Mouse (Mus musculus) R1 (cell line): ENCODE results near the gene Spon2.

ENCODE experiments used
- DNase-seq: peaks from one replicate; pipeline ENCODE4 v3.0.0-alpha.2; 2018; ENCODE audit warnings: low read depth, low spot score

Spon2 gene

GRCm38 (mm10) chr5:33217663-33218062 is 592 bp downstream of the Spon2 start:
- no peak for DNase-seq

GRCm38 (mm10) chr5:33214723-33215122 is 3.5 kb downstream of the Spon2 start:
- DNase-seq: peak; percentile 33

GRCm38 (mm10) chr5:33211254-33211653 is 7.0 kb downstream of the Spon2 start:
- DNase-seq: no peak

GRCm38 (mm10) chr5:33210515-33210914 is 7.7 kb downstream of the Spon2 start:
- no peak for DNase-seq

GRCm38 (mm10) chr5:33208533-33209245 is 9.6 kb downstream of the Spon2 start:
- no peak for DNase-seq

GRCm38 (mm10) chr5:33207136-33207535 is 11.1 kb downstream of the Spon2 start:
- no peak for DNase-seq

GRCm38 (mm10) chr5:33206328-33206727 is 11.9 kb downstream of the Spon2 start:
- DNase-seq: no peak

GRCm38 (mm10) chr5:33204284-33204683 is 14.0 kb downstream of the Spon2 start:
- DNase-seq: no peak

GRCm38 (mm10) chr5:33203691-33204242 is 14.5 kb downstream of the Spon2 start:
- peak; percentile 83 for DNase-seq

GRCm38 (mm10) chr5:33203171-33203565 is 15.1 kb downstream of the Spon2 start:
- no peak for DNase-seq

GRCm38 (mm10) chr5:33202516-33203170 is 15.6 kb downstream of the Spon2 start:
- no peak for DNase-seq

GRCm38 (mm10) chr5:33201697-33202096 is 16.6 kb downstream of the Spon2 start:
- DNase-seq: no peak

GRCm38 (mm10) chr5:33200071-33200470 is 18.2 kb downstream of the Spon2 start:
- no peak for DNase-seq

GRCm38 (mm10) chr5:33195246-33195852 is 22.9 kb downstream of the Spon2 start:
- no peak for DNase-seq

GRCm38 (mm10) chr5:33193567-33193966 is 24.7 kb downstream of the Spon2 start:
- DNase-seq: no peak
